ENCODE assay signal across 14 mouse cellular contexts in genomic region chr11:44103841-44104191, GRCm38 (mm10).
A peak's percentile ranks its signal among the peaks of the same experiment; 100 is the strongest.
DNase-seq lines count a peak whose midpoint lies in the region; ATAC-seq and TF ChIP-seq lines count a peak whose summit lies in the region.
"Had no signal": no experiment of that assay in that cellular context is flagged by ENCODE, and none has a peak within 500 bp of the region (broad histone marks: within the 10 kb centered on the region; RNA-seq: fewer than 3 reads in every experiment).

No protein-coding gene starts in this region.

- peak overlapping the region; percentile 27 for H3K27ac ChIP-seq in hindbrain, embryonic 15.5 days (replicated peaks)
- no peak overlapping the region for H3K27ac ChIP-seq in hindbrain, embryonic 10.5 days
- no peak overlapping the region for H3K27ac ChIP-seq in limb, embryonic 14.5 days (replicated peaks; ENCODE audit: low read depth, low read length)
- H3K27ac ChIP-seq in heart, embryonic 12.5 days (ENCODE audit: poor library complexity, severe bottlenecking) = no peak overlapping the region
- H3K27ac ChIP-seq: gastrocnemius, adult 2 months had no signal

- H3K9me3 ChIP-seq in hindbrain, embryonic 15.5 days = no peaks in the 10 kb centered on the region
- H3K9me3 ChIP-seq in hindbrain, embryonic 10.5 days = no peaks in the 10 kb centered on the region
- H3K9me3 ChIP-seq in limb, embryonic 14.5 days (ENCODE audit: control insufficient read depth, low read length) = no peaks in the 10 kb centered on the region
- H3K9me3 ChIP-seq in heart, embryonic 12.5 days (replicated peaks) = no peaks in the 10 kb centered on the region

- no peak overlapping the region for H3K4me2 ChIP-seq in hindbrain, embryonic 15.5 days
- no peak overlapping the region for H3K4me2 ChIP-seq in limb, embryonic 14.5 days (replicated peaks; ENCODE audit: low read depth, low read length, severe bottlenecking)
- no peak overlapping the region for H3K4me2 ChIP-seq in heart, embryonic 12.5 days

- H3K36me3 ChIP-seq in hindbrain, embryonic 15.5 days = no peaks in the 10 kb centered on the region
- no peaks in the 10 kb centered on the region for H3K36me3 ChIP-seq in hindbrain, embryonic 10.5 days
- no peaks in the 10 kb centered on the region for H3K36me3 ChIP-seq in limb, embryonic 14.5 days (ENCODE audit: control insufficient read depth, insufficient read depth, low read length)
- no peaks in the 10 kb centered on the region for H3K36me3 ChIP-seq in heart, embryonic 12.5 days

- no peak overlapping the region for H3K4me3 ChIP-seq in hindbrain, embryonic 15.5 days
- H3K4me3 ChIP-seq in hindbrain, embryonic 10.5 days = no peak overlapping the region
- no peak overlapping the region for H3K4me3 ChIP-seq in limb, embryonic 14.5 days (replicated peaks; ENCODE audit: low read length)
- H3K4me3 ChIP-seq in heart, embryonic 12.5 days = no peak overlapping the region
- H3K4me3 ChIP-seq: gastrocnemius, adult 2 months had no signal

- H3K4me1 ChIP-seq in hindbrain, embryonic 15.5 days (replicated peaks) = peaks cover 7% of the 10 kb centered on the region; the same call in 1 of the 2 replicates
- H3K4me1 ChIP-seq in hindbrain, embryonic 10.5 days (replicated peaks) = no peaks in the 10 kb centered on the region
- H3K4me1 ChIP-seq in limb, embryonic 14.5 days (ENCODE audit: control insufficient read depth, insufficient read depth, low read length) = peaks cover 4% of the 10 kb centered on the region; the same call in 1 of the 2 replicates
- H3K4me1 ChIP-seq in heart, embryonic 12.5 days (replicated peaks) = peaks cover 6% of the 10 kb centered on the region; the same call in 1 of the 2 replicates

- no peak overlapping the region for H3K9ac ChIP-seq in hindbrain, embryonic 15.5 days
- no peak overlapping the region for H3K9ac ChIP-seq in limb, embryonic 14.5 days (ENCODE audit: low read depth, low read length, severe bottlenecking)
- H3K9ac ChIP-seq in heart, embryonic 12.5 days = no peak overlapping the region

- TF ChIP-seq POLR2A in limb, embryonic 14.5 days (IDR thresholded peaks at IDR 0.05; ENCODE audit: borderline replicate concordance, extremely low read depth, insufficient read depth, insufficient read length) = no peak

- DNase-seq in hindbrain, embryonic 10.5 days (ENCODE audit: low spot score) = no peak
- DNase-seq in retina, postnatal 1 day = peak; percentile 68
- no peak for DNase-seq in retina, embryonic 14.5 days (ENCODE audit: low spot score)
- peak; percentile 72 for DNase-seq in limb, embryonic 14.5 days (ENCODE audit: low spot score)
- no peak for DNase-seq in layer of hippocampus, postnatal 36 days
- DNase-seq: adrenal gland, postnatal 10 days; cerebellum, postnatal 25 days; gastrocnemius, adult 2 months; heart, postnatal 10 days; lung, postnatal 14 days; right cerebral cortex, adult 18-20 months; thymus, adult 2 months had no signal

- ATAC-seq in hindbrain, embryonic 15.5 days (ENCODE audit: low FRiP score, low read depth) = peak; percentile 83
- no peak for ATAC-seq in limb, embryonic 14.5 days (ENCODE audit: low FRiP score, low read depth)
- no peak for ATAC-seq in heart, embryonic 12.5 days (ENCODE audit: insufficient number of reproducible peaks, low FRiP score)

- H3K27me3 ChIP-seq in hindbrain, embryonic 15.5 days = no peaks in the 10 kb centered on the region
- no peaks in the 10 kb centered on the region for H3K27me3 ChIP-seq in hindbrain, embryonic 10.5 days (ENCODE audit: insufficient read depth, poor library complexity, severe bottlenecking)
- H3K27me3 ChIP-seq in limb, embryonic 14.5 days (ENCODE audit: control insufficient read depth, insufficient read depth, low read length) = no peaks in the 10 kb centered on the region
- no peaks in the 10 kb centered on the region for H3K27me3 ChIP-seq in heart, embryonic 12.5 days (replicated peaks)

Comparison
In these comparisons a context has a peak if more than half of its experiments do, and no peak if none do; other contexts are left out.
1. DNase-seq: peak in retina, postnatal 1 day (single experiment) and limb, embryonic 14.5 days (single experiment); none in hindbrain, embryonic 10.5 days (single experiment), retina, embryonic 14.5 days (single experiment) and layer of hippocampus, postnatal 36 days (0 of 2).